Mouse (Mus musculus) embryonic fibroblast, embryonic 13.5 days (primary cell): ENCODE results near the gene Dnajc17.

ENCODE experiments used
- CTCF ChIP-seq: IDR thresholded peaks from 2 replicates; pipeline ENCODE4 v1.5.1; 2011; ENCODE audit warnings: mild to moderate bottlenecking, control low read depth, low read length, moderate library complexity, borderline replicate concordance; ENCODE audit not compliant: insufficient read depth
- POLR2A ChIP-seq: IDR thresholded peaks from 2 replicates; pipeline ENCODE4 v1.6.1; 2011; ENCODE audit warnings: low read depth, mild to moderate bottlenecking, control low read depth, low read length, moderate library complexity

- TF ChIP-seq CTCF (no peak), POLR2A (no peak)
Observed at GRCm38 (mm10) chr2:119157836-119158235, 50.8 kb downstream of the Dnajc17 start.
